Mouse (Mus musculus) CH12.LX (cell line): ENCODE results near the gene Mycn.

Source experiments
- CTCF ChIP-seq, 2 experiments: IDR thresholded peaks in 1 of 2; conservative IDR thresholded peaks in 1 of 2; 2 replicates each; pipeline ENCODE4 v1.5.1; 2011 to 2012; ENCODE audit warnings: low read depth in 2 of 2, low read length in 2 of 2, improper control_type of control experiment in 1 of 2, inconsistent platforms in 1 of 2, mild to moderate bottlenecking in 1 of 2, moderate library complexity in 1 of 2
- KAT2A ChIP-seq: IDR thresholded peaks from 2 replicates; pipeline ENCODE4 v1.6.1; 2012; ENCODE audit warnings: low read length, improper control_type of control experiment, inconsistent platforms; ENCODE audit not compliant: insufficient replicate concordance
- MEF2A ChIP-seq: IDR thresholded peaks from 2 replicates; pipeline ENCODE4 v1.6.1; 2014; ENCODE audit warnings: low read depth, mild to moderate bottlenecking, inconsistent platforms, low read length, improper control_type of control experiment, borderline replicate concordance
- PAX5 ChIP-seq: IDR thresholded peaks from 2 replicates; pipeline ENCODE4 v1.6.1; 2012; ENCODE audit warnings: low read length, inconsistent platforms, mixed read lengths

- TF ChIP-seq KAT2A: no peak
- no peak for TF ChIP-seq CTCF (conservative IDR thresholded peaks at IDR 0.05 in 1 of 2, IDR thresholded peaks at IDR 0.05 in 1 of 2; ENCODE audit: low read depth in 2 of 2, low read length in 2 of 2)
- TF ChIP-seq PAX5: no peak
- no peak for TF ChIP-seq MEF2A
These were observed 41.3 kb upstream of the Mycn start for GRCm38 (mm10) chr12:12983032-12983431.
